Mouse (Mus musculus) embryonic facial prominence, embryonic 12.5 days (tissue): ENCODE results near the gene Dmtf1. TPM values are rescaled to one million over a fixed set of nuclear protein-coding genes. Genes with fewer than 3 reads are reported as not detected.

Source experiments
- ATAC-seq: fragments of 200-750 bp; cut with Nextera tagmentation; 2 replicates; pipeline ENCODE4 v1.8.0; 2017; ENCODE audit not compliant: insufficient number of reproducible peaks, insufficient read depth, low FRiP score, low TSS enrichment
- H3K27ac ChIP-seq: fragments of 300-500 bp; sonication (generic); 2 replicates; pipeline ENCODE4 v1.5.1; 2016; ENCODE audit warnings: mild to moderate bottlenecking
- H3K27me3 ChIP-seq: fragments of 300-500 bp; sonication (generic); 2 replicates; pipeline ENCODE4 v1.6.1; 2016; ENCODE audit warnings: mild to moderate bottlenecking, moderate library complexity
- H3K36me3 ChIP-seq: fragments of 300-500 bp; sonication (generic); 2 replicates; pipeline ENCODE4 v1.6.1; 2016; ENCODE audit warnings: mild to moderate bottlenecking
- H3K4me1 ChIP-seq: fragments of 300-500 bp; sonication (generic); 2 replicates; pipeline ENCODE4 v1.6.1; 2016
- H3K4me2 ChIP-seq: fragments of 300-500 bp; sonication (generic); replicated peaks from 2 replicates; pipeline ENCODE4 v1.6.1; 2016; ENCODE audit warnings: mild to moderate bottlenecking, moderate library complexity
- H3K4me3 ChIP-seq: fragments of 300-500 bp; sonication (generic); 2 replicates; pipeline ENCODE4 v1.5.1; 2016; ENCODE audit warnings: mild to moderate bottlenecking
- H3K9ac ChIP-seq: fragments of 300-500 bp; sonication (generic); 2 replicates; pipeline ENCODE4 v1.6.1; 2016; ENCODE audit warnings: mild to moderate bottlenecking, moderate library complexity
- H3K9me3 ChIP-seq: fragments of 300-500 bp; sonication (generic); 2 replicates; pipeline ENCODE4 v1.6.1; 2016; ENCODE audit warnings: mild to moderate bottlenecking, moderate library complexity
- WGBS: fragments of 180-500 bp; shearing (Covaris S2); methylation state at CpG from one replicate; pipeline ENCODE4 v1.1.7; 2016; 5-methylcytosine and 5-hydroxymethylcytosine counted together
- polyA plus RNA-seq: library from polyadenylated mRNA; unstranded; fragments of >200 nt; fragmentation: Nextera tagmentation; extraction: Ambion mirVana; gene quantifications from 2 replicates; pipeline ENCODE4 v1.2.1, GENCODE M21; 2016

Dmtf1 gene
- polyA plus RNA-seq, 1 experiment from 2014 or later, result 67.2 TPM

- Histone ChIP-seq H3K27ac (no peak overlapping the region), H3K9ac (no peak overlapping the region), H3K4me1 (no peaks in the 10 kb centered on the region), H3K4me3 (no peak overlapping the region), H3K4me2 (no peak overlapping the region), H3K9me3 (no peaks in the 10 kb centered on the region), H3K36me3 (no peaks in the 10 kb centered on the region), H3K27me3 (peaks cover 2% of the 10 kb centered on the region; the same call in 1 of the 2 replicates)
- no peak for ATAC-seq
- 75% methylated on average over 8 of the region's 8 CpGs for WGBS
These were observed 54.1 kb downstream of the Dmtf1 start for GRCm38 (mm10) chr5:9107296-9108089.

- no peak overlapping the region for H3K27ac ChIP-seq
- no peak for ATAC-seq
- WGBS, result 81% methylated on average over 6 of the region's 6 CpGs
- no peak overlapping the region for H3K9ac ChIP-seq
- no peak overlapping the region for H3K4me2 ChIP-seq
- H3K4me3 ChIP-seq, result no peak overlapping the region
- no peaks in the 10 kb centered on the region for H3K9me3 ChIP-seq
- 0 out of 2 replicates have a peak, but pooled peaks cover under 1% of the 10 kb centered on the region for H3K4me1 ChIP-seq
- H3K36me3 ChIP-seq, result no peaks in the 10 kb centered on the region
- H3K27me3 ChIP-seq, result peaks cover 9% of the 10 kb centered on the region
These were observed 54.8 kb downstream of the Dmtf1 start for GRCm38 (mm10) chr5:9106806-9107205.

- H3K27ac ChIP-seq, result no peak overlapping the region
- H3K4me2 ChIP-seq, result no peak overlapping the region
- ATAC-seq, result no peak
- no peak overlapping the region for H3K9ac ChIP-seq
- H3K4me3 ChIP-seq, result no peak overlapping the region
- WGBS, result 90% methylated on average over 8 of the region's 8 CpGs
- H3K27me3 ChIP-seq, result peaks cover 14% of the 10 kb centered on the region
- H3K36me3 ChIP-seq, result no peaks in the 10 kb centered on the region
- 0 out of 2 replicates have a peak, but pooled peaks cover 5% of the 10 kb centered on the region for H3K4me1 ChIP-seq
- H3K9me3 ChIP-seq, result no peaks in the 10 kb centered on the region
These were observed 57.6 kb downstream of the Dmtf1 start for GRCm38 (mm10) chr5:9103958-9104357.

GRCm38 (mm10) chr5:9102696-9103095 is 58.9 kb downstream of the Dmtf1 start:
- ATAC-seq, result no peak
- H3K9me3 ChIP-seq, result no peaks in the 10 kb centered on the region
- no peaks in the 10 kb centered on the region for H3K36me3 ChIP-seq
- H3K4me1 ChIP-seq, result 0 out of 2 replicates have a peak, but pooled peaks cover 5% of the 10 kb centered on the region
- 93% methylated on average over 2 of the region's 2 CpGs for WGBS
- no peak overlapping the region for H3K4me3 ChIP-seq
- no peak overlapping the region for H3K4me2 ChIP-seq
- H3K9ac ChIP-seq, result no peak overlapping the region
- H3K27me3 ChIP-seq, result peaks cover 14% of the 10 kb centered on the region
- no peak overlapping the region for H3K27ac ChIP-seq

GRCm38 (mm10) chr5:9100849-9101801 is 60.5 kb downstream of the Dmtf1 start:
- ATAC-seq, result peak; percentile 66; the same call in 1 of the 2 replicates
- H3K27ac ChIP-seq, result no peak overlapping the region
- WGBS, result under 1% methylated on average over 71 of the region's 83 CpGs

GRCm38 (mm10) chr5:9100207-9100848 is 61.2 kb downstream of the Dmtf1 start, which contains the start of gene Tmem243:
Gene Tmem243 (plus strand): TSS chr5:9100668.
- Histone ChIP-seq H3K9me3 (no peaks in the 10 kb centered on the region), H3K4me3 (peak within 1 kb of the TSS; percentile 85), H3K4me1 (0 out of 2 replicates have a peak, but pooled peaks cover 5% of the 10 kb centered on the region), H3K9ac (peak within 1 kb of the TSS; percentile 74), H3K36me3 (no peaks in the 10 kb centered on the region), H3K27ac (no peak within 1 kb of the TSS), H3K27me3 (peaks cover 14% of the 10 kb centered on the region), H3K4me2 (peak within 1 kb of the TSS; percentile 87)
- under 1% methylated on average over 59 of the region's 59 CpGs for WGBS
- peak; percentile 95 for ATAC-seq

More at GRCm38 (mm10) chr5:9100849-9101801, 60.5 kb downstream of the Dmtf1 start:
- peak overlapping the region; percentile 74 for H3K9ac ChIP-seq
- H3K4me3 ChIP-seq, result peak overlapping the region; percentile 85
- peaks cover 14% of the 10 kb centered on the region for H3K27me3 ChIP-seq
- H3K9me3 ChIP-seq, result no peaks in the 10 kb centered on the region
- H3K4me1 ChIP-seq, result 0 out of 2 replicates have a peak, but pooled peaks cover 5% of the 10 kb centered on the region
- H3K4me2 ChIP-seq, result peak overlapping the region; percentile 87
- H3K36me3 ChIP-seq, result no peaks in the 10 kb centered on the region

- Histone ChIP-seq H3K4me2 (no peak overlapping the region), H3K4me3 (no peak overlapping the region), H3K9ac (no peak overlapping the region), H3K9me3 (no peaks in the 10 kb centered on the region), H3K27ac (no peak overlapping the region), H3K4me1 (no peaks in the 10 kb centered on the region), H3K27me3 (no peaks in the 10 kb centered on the region), H3K36me3 (no peaks in the 10 kb centered on the region)
- 77% methylated on average over 4 of the region's 4 CpGs for whole genome bisulfite sequencing
- no peak for ATAC-seq
These were observed 68.1 kb downstream of the Dmtf1 start for GRCm38 (mm10) chr5:9093490-9093889.

- Histone ChIP-seq H3K36me3 (no peaks in the 10 kb centered on the region), H3K9ac (no peak overlapping the region), H3K4me1 (no peaks in the 10 kb centered on the region), H3K27me3 (no peaks in the 10 kb centered on the region), H3K4me2 (no peak overlapping the region), H3K27ac (no peak overlapping the region), H3K9me3 (no peaks in the 10 kb centered on the region), H3K4me3 (no peak overlapping the region)
- no peak for ATAC-seq
- 83% methylated on average over 1 of the region's 1 CpGs for WGBS
These were observed 68.9 kb downstream of the Dmtf1 start for GRCm38 (mm10) chr5:9092716-9093115.

- WGBS, result 68% methylated on average over 6 of the region's 6 CpGs
- ATAC-seq, result no peak
- Histone ChIP-seq H3K9ac (no peak overlapping the region), H3K4me3 (no peak overlapping the region), H3K36me3 (no peaks in the 10 kb centered on the region), H3K4me1 (no peaks in the 10 kb centered on the region), H3K9me3 (no peaks in the 10 kb centered on the region), H3K27me3 (no peaks in the 10 kb centered on the region), H3K4me2 (no peak overlapping the region), H3K27ac (no peak overlapping the region)
These were observed 71.0 kb downstream of the Dmtf1 start for GRCm38 (mm10) chr5:9090493-9091106.

- Histone ChIP-seq H3K36me3 (no peaks in the 10 kb centered on the region), H3K9me3 (no peaks in the 10 kb centered on the region), H3K4me2 (no peak overlapping the region), H3K4me3 (no peak overlapping the region), H3K4me1 (no peaks in the 10 kb centered on the region), H3K9ac (no peak overlapping the region), H3K27me3 (no peaks in the 10 kb centered on the region), H3K27ac (no peak overlapping the region)
- WGBS, result 71% methylated on average over 3 of the region's 3 CpGs
- ATAC-seq, result no peak
These were observed 74.5 kb downstream of the Dmtf1 start for GRCm38 (mm10) chr5:9086924-9087719.
